Mouse (Mus musculus): ENCODE measurements around the gene Pacs2.

DNA sequence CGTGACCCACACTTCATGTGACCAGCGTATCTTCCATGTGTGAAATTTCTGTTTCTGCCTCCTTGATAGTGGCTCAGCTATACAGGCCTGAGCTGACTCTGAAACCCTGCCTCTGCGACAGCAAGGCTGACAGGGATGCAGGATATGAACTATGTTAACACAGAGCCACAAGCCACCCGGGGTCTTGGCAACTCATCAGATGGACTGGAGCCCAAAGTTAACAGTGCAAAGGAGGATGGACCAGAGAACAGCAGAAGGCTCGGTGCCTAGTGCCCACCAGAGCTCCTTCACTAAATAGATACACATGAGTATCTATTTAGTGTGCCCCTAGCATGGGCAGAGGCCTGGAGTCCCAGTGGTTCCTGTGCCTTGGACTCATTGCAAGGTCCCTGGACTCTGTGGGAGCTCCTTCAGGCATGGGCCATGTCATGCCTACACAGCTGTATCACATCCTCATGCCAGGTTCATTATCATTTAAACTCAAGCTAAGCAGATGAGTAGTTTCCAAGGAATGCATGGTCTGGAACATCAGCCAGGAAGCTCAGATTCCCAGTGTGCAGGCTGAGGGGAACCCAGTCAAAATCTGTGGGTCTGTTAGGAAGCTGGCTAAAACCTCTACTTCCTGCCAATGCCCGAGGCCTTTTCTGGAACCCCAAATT is 2.5 kb upstream of the Pacs2 start:
- TF ChIP-seq CTCF (conservative IDR thresholded peaks at IDR 0.05; ENCODE audit: insufficient read depth, insufficient read length, low read depth, low read length) (no peak), POLR2A (IDR thresholded peaks at IDR 0.05; ENCODE audit: low read depth, low read length) (no peak)

All from kidney, adult 2 months (tissue).